Mouse (Mus musculus): ENCODE results near the gene Dnajc4.

DNA sequence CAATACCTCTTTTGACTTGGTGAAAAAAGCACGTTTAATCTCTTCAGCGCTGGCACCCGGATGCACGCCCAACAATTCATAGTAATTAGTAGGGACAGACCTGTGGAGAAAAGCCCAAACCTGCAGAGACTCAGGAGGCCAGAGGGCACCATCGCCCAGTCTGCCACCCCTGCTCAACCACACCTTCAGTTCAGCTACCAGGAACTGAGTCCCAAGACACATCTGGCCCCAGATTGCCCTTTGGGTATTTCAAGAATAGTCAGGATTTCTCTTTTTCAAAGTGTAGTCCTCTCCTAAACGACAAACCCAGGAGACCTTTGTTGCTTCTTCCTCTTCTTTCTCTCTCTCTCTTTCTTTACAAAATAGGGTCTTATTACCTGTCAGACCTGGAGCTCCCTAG, 1.7 kb downstream of the Dnajc4 start:
- no peak for TF ChIP-seq CTCF (IDR thresholded peaks at IDR 0.05; ENCODE audit: control insufficient read depth, insufficient read depth, insufficient read length)
- no peak for TF ChIP-seq MAX (IDR thresholded peaks at IDR 0.05)
- no peak for TF ChIP-seq CEBPB (IDR thresholded peaks at IDR 0.05; ENCODE audit: low read depth)
- TF ChIP-seq USF1 (IDR thresholded peaks at IDR 0.05; ENCODE audit: low read depth): no peak
- no peak for TF ChIP-seq FOSL1 (IDR thresholded peaks at IDR 0.05; ENCODE audit: insufficient read depth, low read length, poor library complexity, severe bottlenecking)
- no peak for TF ChIP-seq MYOD1 (IDR thresholded peaks at IDR 0.05; ENCODE audit: control insufficient read depth, insufficient read length, low read depth)
- TF ChIP-seq MYOG (IDR thresholded peaks at IDR 0.05; ENCODE audit: control insufficient read depth, extremely low read depth, insufficient read length): no peak

Measured in C2C12 (cell line).